Mouse (Mus musculus) intestine, embryonic 14.5 days (tissue): Measurements from ENCODE around the gene Slc29a2. TPM values are rescaled to one million over a fixed set of nuclear protein-coding genes. Genes with fewer than 3 reads are reported as not detected.

Experiments
- ATAC-seq: fragments of 200-750 bp; cut with Nextera tagmentation; replicated peaks from 2 replicates; pipeline ENCODE4 v1.8.0; 2017; ENCODE audit warnings: low read depth, moderate number of reproducible peaks, moderate TSS enrichment, moderate library complexity; ENCODE audit not compliant: low FRiP score, low TSS enrichment
- DNase-seq: peaks from one replicate; pipeline ENCODE4 v3.0.0-alpha.2; 2018; ENCODE audit warnings: low spot score
- H3K27ac ChIP-seq: fragments of 300-500 bp; sonication (generic); 2 replicates; pipeline ENCODE4 v1.5.1; 2014; ENCODE audit warnings: low read depth, mild to moderate bottlenecking, control low read depth
- H3K27me3 ChIP-seq: fragments of 300-500 bp; sonication (generic); replicated peaks from 2 replicates; pipeline ENCODE4 v1.6.1; 2014; ENCODE audit warnings: low read length, control low read depth; ENCODE audit not compliant: control insufficient read depth, insufficient read depth
- H3K36me3 ChIP-seq: fragments of 300-500 bp; sonication (generic); 2 replicates; pipeline ENCODE4 v1.6.1; 2014; ENCODE audit warnings: low read length, control low read depth; ENCODE audit not compliant: control insufficient read depth, insufficient read depth
- H3K4me1 ChIP-seq: fragments of 300-500 bp; sonication (generic); replicated peaks from 2 replicates; pipeline ENCODE4 v1.6.1; 2014; ENCODE audit warnings: low read length, control low read depth, mixed read lengths; ENCODE audit not compliant: control insufficient read depth, insufficient read depth
- H3K4me2 ChIP-seq: fragments of 300-500 bp; sonication (generic); 2 replicates; pipeline ENCODE4 v1.6.1; 2014; ENCODE audit warnings: low read length
- H3K4me3 ChIP-seq: fragments of 300-500 bp; sonication (generic); 2 replicates; pipeline ENCODE4 v1.5.1; 2014; ENCODE audit warnings: low read depth, low read length, control low read depth, mixed read lengths
- H3K9ac ChIP-seq: fragments of 300-500 bp; sonication (generic); 2 replicates; pipeline ENCODE4 v1.6.1; 2014; ENCODE audit warnings: mild to moderate bottlenecking, low read length
- H3K9me3 ChIP-seq: fragments of 300-500 bp; sonication (generic); 2 replicates; pipeline ENCODE4 v1.6.1; 2016; ENCODE audit warnings: low read length, control low read depth; ENCODE audit not compliant: control insufficient read depth
- WGBS: fragments of 180-500 bp; shearing (Covaris S2); extraction: QIAGEN DNeasy Blood & Tissue Kit; methylation state at CpG from one replicate; pipeline ENCODE4 v1.1.7; 2014; 5-methylcytosine and 5-hydroxymethylcytosine counted together
- polyA plus RNA-seq: library from polyadenylated mRNA; unstranded; fragments of >200 nt; fragmentation: Nextera tagmentation; extraction: Ambion mirVana; gene quantifications from 2 replicates; pipeline ENCODE4 v1.2.1, GENCODE M21; 2014

The Slc29a2 gene
- polyA plus RNA-seq, 1 experiment from 2014 or later, result 6.8 TPM

DNA sequence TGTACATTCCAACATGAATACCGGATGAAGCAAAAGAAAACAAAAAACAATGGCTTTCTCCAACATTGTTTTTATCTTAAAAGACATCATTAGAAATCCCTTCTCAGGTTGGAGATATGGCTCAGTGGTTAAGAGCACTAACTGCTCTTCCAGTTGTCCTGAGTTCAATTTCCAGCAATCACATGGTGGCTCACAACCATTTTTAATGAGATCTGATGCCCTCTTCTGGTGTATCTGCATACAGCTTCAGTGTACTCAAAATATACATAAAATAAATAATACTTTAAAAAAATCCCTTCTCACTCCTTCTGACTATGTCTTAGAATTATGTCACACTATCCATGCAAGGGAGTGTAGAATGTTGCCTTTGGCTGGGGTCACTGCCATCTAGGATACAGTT, 55.6 kb downstream of the Slc29a2 start:
- no peaks in the 10 kb centered on the region for H3K36me3 ChIP-seq
- H3K4me1 ChIP-seq, result no peaks in the 10 kb centered on the region
- DNase-seq, result no peak
- ATAC-seq, result no peak
- no peak overlapping the region for H3K4me2 ChIP-seq
- no peaks in the 10 kb centered on the region for H3K9me3 ChIP-seq
- H3K9ac ChIP-seq, result no peak overlapping the region
- peaks cover 49% of the 10 kb centered on the region for H3K27me3 ChIP-seq
- WGBS, result 93% methylated on average over 1 of the region's 1 CpGs
- no peak overlapping the region for H3K27ac ChIP-seq
- no peak overlapping the region for H3K4me3 ChIP-seq

Other genes with a start within 250 kb of the Slc29a2 start
- gene Rbm4, start 230.0 kb upstream of the Slc29a2 start, polyA plus RNA-seq, result 59.8 and 69.8 TPM in 2 replicates
- 25.7 and 29.0 TPM in 2 replicates for gene Gm21992, start 212.2 kb upstream of the Slc29a2 start, polyA plus RNA-seq
- 77.1 and 82.3 TPM in 2 replicates for gene Rbm14, start 212.2 kb upstream of the Slc29a2 start, polyA plus RNA-seq
- 48.8 and 49.3 TPM in 2 replicates for gene Ccs, start 184.5 kb upstream of the Slc29a2 start, polyA plus RNA-seq
- 0.17 TPM in 1 of 2 replicates, not detected in the other for gene Ccdc87, start 184.5 kb upstream of the Slc29a2 start, polyA plus RNA-seq
- gene Ctsf, start 168.7 kb upstream of the Slc29a2 start, polyA plus RNA-seq, result 24.0 and 24.9 TPM in 2 replicates
- 0.87 and 1.4 TPM in 2 replicates for gene Actn3, start 146.0 kb upstream of the Slc29a2 start, polyA plus RNA-seq
- gene Zdhhc24, start 145.2 kb upstream of the Slc29a2 start, polyA plus RNA-seq, result 9.7 and 10.9 TPM in 2 replicates
- 3.2 and 5.2 TPM in 2 replicates for gene Bbs1, start 117.2 kb upstream of the Slc29a2 start, polyA plus RNA-seq
- 109 and 116 TPM in 2 replicates for gene Dpp3, start 95.6 kb upstream of the Slc29a2 start, polyA plus RNA-seq
- 2.2 and 2.5 TPM in 2 replicates for gene Peli3, start 80.7 kb upstream of the Slc29a2 start, polyA plus RNA-seq
- gene Mrpl11, start 61.7 kb upstream of the Slc29a2 start, polyA plus RNA-seq, result 119 and 127 TPM in 2 replicates
- gene Npas4, start 33.5 kb upstream of the Slc29a2 start, polyA plus RNA-seq, result 0.31 and 0.42 TPM in 2 replicates
- gene B4gat1, start 15.0 kb downstream of the Slc29a2 start, polyA plus RNA-seq, result 39.1 and 45.2 TPM in 2 replicates
- 1.1 and 1.6 TPM in 2 replicates for gene AC124502.3, start 15.0 kb downstream of the Slc29a2 start, polyA plus RNA-seq
- 49.6 and 50.8 TPM in 2 replicates for gene Brms1, start 17.5 kb downstream of the Slc29a2 start, polyA plus RNA-seq
- 2.6 and 3.8 TPM in 2 replicates for gene Rin1, start 26.6 kb downstream of the Slc29a2 start, polyA plus RNA-seq
- gene Cd248, start 44.2 kb downstream of the Slc29a2 start, polyA plus RNA-seq, result 69.8 and 70.2 TPM in 2 replicates
- 7.1 and 8.2 TPM in 2 replicates for gene Tmem151a, start 61.7 kb downstream of the Slc29a2 start, polyA plus RNA-seq
- 111 and 114 TPM in 2 replicates for gene Yif1a, start 64.7 kb downstream of the Slc29a2 start, polyA plus RNA-seq
- gene Cnih2, start 74.7 kb downstream of the Slc29a2 start, polyA plus RNA-seq, result 22.3 and 22.9 TPM in 2 replicates
- gene Rab1b, start 83.2 kb downstream of the Slc29a2 start, polyA plus RNA-seq, result 246 and 252 TPM in 2 replicates
- gene Klc2, start 94.7 kb downstream of the Slc29a2 start, polyA plus RNA-seq, result 16.8 and 19.0 TPM in 2 replicates
- 22.9 and 23.4 TPM in 2 replicates for gene Pacs1, start 249.3 kb downstream of the Slc29a2 start, polyA plus RNA-seq